Comparison of ENCODE assay signal across 16 mouse cellular contexts in the genomic region with DNA sequence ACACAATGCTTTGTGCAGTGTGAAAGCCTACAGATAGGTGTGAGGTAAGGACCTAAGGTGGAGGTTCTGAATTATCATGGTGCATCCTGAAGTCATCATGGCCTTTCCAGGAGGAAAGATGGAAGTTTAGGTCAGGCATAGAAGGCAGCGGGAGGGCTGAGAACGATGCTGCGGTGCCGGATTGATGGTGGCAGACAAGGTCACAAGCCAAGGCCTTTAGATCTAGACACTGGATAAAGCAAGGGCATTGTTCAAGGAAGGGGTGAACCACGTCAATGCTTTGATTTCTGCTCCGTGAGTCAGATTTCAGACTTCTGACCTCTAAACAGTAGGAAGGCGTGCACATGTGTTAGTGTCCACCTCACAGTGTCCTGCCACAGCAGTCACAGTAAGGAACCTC.
"Had no signal": no experiment of that assay in that cellular context is flagged by ENCODE, and none has a peak within 500 bp of the region (broad histone marks: within the 10 kb centered on the region; RNA-seq: fewer than 3 reads in every experiment).

No protein-coding gene starts in this region.

- DNase-seq: gastrocnemius, postnatal 14 days; gastrocnemius, postnatal 36 days; heart, adult 18-20 months; heart, postnatal 10 days; heart, postnatal 4 days; kidney, adult 18-20 months; kidney, adult 8-10 months; kidney, postnatal 10 days; kidney, postnatal 25 days; kidney, postnatal 4 days; left cerebral cortex, postnatal 4 days had no signal

- ATAC-seq: hindbrain, embryonic 16.5 days; inflammation-experienced regulatory T-cells, adult 6 months; intestine, embryonic 15.5 days; intestine, postnatal 0 days; liver, embryonic 12.5 days had no signal
